Mouse (Mus musculus) CH12F3 (cell line): Measurements from ENCODE around the gene Klf9.

Experiments
- in situ Hi-C: fragments of 300-500 bp; cut with MboI; formaldehyde crosslinking; loops from 2 replicates; pipeline ENCODE4 v1.14.3; 2020; ENCODE audit warnings: low sequenced_read_pairs

The Klf9 gene

DNA sequence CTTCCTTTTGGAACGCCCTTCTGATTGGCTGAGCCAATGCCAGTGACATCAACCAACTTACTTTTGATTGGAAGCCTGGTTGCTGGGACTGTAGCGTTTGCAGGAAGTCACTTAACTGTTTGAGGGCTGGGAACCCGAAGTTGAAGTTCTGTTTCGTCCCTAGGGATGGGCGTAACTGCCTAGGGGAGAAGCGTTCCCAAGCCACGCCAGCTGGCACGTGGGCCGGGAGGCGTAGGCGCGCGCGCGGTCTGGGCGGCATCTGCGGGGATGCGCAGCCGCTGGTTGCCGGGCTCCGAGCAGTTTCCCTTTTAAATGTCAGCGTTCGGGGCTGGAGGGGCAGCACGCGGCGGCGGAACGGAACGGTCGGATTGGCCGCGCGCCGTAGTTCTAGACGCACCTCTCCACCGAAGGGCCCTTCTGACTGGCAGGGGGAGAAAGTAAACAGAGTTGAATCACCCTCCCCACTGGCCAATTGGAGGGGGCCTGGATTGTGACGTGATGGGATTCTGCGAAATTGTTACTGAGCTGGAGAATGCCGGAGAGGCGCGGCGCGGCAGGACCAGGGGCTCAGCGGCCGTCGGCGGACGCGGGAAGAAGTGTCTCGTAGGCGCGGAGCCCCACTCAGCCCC, at the start of gene Klf9:
Klf9 (plus strand) TSS at position 538 of the 629 bp plus-strand sequence.
- in situ Hi-C loops: no loop called here

DNA sequence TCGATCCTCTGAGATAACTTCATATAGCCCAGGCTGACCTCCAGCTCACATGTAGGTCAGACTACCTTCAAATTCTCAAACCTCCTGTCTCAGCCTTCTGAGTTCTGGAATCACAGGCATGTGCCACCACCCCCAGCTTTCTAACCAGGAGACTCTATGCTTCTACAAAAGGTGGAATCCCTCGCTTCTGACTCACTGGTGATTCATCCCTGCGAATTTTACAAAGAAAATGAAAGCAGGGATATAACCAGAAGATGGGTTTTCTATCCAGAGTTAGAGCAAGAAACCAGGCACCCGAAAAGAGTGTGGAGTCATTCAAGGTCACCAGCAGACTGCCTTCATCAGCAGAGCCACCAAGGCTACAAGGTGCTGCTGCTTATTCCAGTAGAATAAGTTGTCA, 49.4 kb upstream of the Klf9 start:
- in situ Hi-C loops: no loop called here

DNA sequence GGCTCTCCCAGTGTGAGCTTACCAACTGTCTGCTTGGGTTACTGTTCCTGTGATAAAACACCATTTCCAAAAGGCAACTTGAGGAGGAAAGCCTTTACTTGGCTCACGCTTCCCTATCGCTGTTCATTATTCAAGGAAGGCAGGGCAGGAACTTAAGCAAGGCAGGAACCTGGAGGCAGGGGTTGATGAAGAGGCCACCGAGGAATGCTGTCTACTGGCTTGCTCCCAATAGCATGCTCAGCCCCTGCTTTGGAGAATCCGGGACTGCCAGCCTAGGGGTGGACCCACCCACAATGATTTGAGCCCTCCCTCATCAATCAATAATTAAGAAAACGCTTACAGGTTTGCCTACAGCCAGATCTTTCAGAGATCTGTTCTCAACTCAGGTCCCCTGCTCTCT, 47.5 kb upstream of the Klf9 start:
- in situ Hi-C loops: no loop called here

- in situ Hi-C loops: no loop called here
These were observed 46.1 kb upstream of the Klf9 start for GRCm38 (mm10) chr19:23094906-23095305.

- in situ Hi-C loops: no loop called here
These were observed 34.2 kb upstream of the Klf9 start for GRCm38 (mm10) chr19:23106859-23107258.

DNA sequence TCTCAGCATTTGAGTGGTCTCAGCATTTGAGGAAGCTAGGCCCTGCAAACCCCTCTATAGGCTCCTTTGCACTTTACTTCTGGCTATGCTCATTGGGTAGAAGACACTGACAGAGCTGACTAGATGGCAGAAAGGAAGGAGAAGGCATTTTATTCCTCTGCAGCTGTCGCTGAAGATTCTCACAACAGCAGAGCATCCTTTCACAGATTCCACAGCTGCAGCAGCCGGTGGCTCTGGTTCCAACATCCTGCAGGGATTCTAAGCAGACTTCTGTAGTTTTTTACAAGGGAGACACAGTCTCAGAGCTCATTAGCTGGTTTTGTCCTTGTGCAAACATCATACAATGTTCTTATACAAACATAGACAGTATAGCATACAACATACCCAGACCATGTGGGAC, 33.7 kb upstream of the Klf9 start:
- in situ Hi-C loops: no loop called here

- in situ Hi-C loops: no loop called here
These were observed 19.2 kb upstream of the Klf9 start for GRCm38 (mm10) chr19:23121875-23122274.

- in situ Hi-C loops: no loop called here
These were observed 16.9 kb upstream of the Klf9 start for GRCm38 (mm10) chr19:23124023-23124550.

- in situ Hi-C loops: no loop called here
These were observed 15.5 kb upstream of the Klf9 start for GRCm38 (mm10) chr19:23125227-23126150.

DNA sequence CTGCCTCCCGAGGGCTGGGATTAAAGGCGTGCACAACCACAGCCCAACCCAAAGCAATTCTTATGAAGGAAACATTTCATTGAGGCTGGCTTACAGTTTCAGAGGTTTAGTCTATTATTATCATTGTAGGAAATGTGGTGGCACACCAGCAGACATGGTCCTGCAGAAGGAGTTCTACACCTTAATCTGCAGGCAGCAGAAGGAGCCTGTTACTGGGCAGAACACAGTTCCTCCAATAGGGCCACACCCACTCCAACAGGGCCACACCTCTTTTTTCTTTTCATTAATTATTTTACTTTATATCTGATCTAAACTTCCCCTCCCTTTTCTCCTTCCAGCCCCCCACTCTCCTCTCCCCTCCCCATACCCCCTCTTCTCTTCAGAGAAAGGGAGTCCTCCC, 11.1 kb upstream of the Klf9 start:
- in situ Hi-C loops: no loop called here

DNA sequence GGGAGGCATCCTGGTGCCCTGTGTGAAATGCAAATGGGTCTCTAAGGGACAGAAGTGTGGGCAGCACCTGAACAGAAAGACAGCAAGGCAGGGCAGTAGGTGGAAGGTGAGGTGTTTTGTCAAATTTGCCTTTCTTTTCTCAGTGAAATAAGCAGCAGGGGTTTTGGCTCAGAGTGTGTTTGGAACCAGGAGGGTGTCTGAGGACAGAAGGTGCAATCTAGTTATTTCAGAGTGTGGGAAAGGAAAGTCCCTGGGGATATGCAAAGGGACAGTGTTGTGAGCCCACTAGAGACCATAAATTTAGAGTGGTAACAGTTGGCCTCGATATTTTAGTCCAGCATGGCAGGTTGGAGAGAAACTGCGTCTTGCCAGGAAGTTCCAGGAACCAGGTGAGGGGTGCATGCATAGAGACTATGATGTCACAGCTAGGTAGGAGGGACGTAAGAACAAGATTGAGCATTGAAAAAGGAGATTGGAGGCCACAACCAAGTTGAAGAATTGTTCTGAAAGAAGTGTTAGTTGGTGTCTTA, 8.9 kb upstream of the Klf9 start:
- in situ Hi-C loops: no loop called here

GRCm38 (mm10) chr19:23132720-23133426, 8.2 kb upstream of the Klf9 start:
- in situ Hi-C loops: no loop called here

DNA sequence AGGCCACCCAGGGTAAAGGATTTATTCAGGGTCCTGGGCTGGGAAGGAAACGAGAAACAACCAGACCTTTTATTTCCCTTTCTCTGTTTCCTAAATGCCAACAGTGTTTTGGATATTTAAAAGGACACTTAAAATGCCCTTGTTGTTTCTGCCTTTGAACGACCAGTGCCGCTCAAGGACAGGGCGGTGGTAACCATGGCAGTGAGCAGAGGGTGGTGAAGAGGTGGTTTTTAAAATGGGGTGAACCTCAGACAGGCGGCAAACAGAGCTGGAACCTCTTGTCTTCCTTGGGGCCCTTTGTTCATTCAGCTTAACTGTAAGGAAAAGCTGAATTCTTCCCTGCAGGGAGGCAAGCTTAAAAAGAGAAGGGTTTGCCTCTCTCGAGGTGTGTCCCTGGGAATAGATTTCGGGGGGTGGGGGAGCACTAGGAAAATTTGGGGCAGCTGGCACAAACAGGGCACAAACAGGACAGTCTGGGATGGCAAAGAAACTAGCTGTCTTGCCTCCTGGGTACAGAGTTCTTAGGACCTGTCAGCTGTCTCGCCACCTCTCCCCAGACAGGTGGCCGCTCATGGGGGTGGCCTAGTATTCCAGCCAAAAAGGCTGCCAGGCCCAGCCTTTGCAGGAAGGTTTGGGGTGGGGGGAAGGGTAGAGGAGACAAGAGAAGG, 7.5 kb upstream of the Klf9 start:
- in situ Hi-C loops: no loop called here

DNA sequence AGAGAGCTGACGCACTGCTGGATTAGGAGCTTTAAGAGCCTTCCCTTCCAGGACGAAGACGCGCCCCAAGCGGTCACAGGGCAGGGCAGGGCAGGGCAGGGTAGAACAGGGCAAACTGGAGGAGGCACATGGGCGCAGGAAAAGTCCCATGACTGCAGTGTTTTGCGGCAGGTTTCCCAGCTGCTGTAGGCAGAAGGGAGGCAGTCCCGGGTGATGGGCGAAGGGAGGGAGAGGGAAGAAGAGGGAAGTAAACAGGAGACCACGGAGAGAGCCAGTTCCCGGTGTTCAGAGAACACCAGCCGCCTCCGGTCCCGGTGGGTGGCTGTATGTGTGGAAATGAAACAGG, 7.0 kb upstream of the Klf9 start:
- in situ Hi-C loops: no loop called here

DNA sequence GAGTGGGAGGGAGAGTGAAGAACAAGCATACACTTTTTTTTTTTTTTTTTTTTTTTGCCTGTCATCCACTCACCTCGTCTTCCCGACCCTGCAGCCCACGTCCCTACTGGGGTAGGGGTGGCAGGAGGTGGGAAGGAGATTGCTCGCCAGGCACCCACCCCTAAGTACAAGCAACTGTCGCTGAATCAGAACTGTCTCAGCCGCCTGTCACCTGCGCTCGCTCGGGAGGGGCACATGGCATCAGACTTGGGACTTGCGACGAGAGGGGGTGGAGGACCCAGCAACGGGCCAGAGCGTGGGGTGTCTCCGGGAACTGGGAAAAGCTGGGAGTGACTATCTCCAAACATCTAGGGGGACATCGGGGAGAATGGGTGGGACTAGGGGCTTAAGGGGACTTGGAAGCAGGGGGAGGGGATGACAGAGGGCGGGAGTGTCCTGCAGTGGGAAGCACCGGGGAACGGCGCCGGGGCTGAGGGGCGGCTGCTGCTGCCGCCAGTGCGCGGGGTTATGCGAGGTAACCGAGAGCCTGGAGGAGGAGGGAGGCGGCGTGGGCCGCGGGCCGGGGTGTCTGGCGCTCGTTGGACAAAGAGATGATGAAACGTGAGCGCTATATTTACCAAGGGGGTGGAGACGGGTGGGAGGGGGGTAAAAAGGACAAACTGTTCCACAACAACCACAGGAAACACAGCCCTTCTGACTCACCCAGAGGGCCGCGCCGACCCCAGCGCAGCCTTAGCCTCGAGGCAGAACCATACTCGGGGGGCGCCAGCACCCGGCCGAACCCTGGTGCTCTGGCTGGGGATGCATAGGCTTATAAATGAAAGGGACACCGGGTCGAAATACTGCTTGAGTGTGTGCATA, 6.4 kb upstream of the Klf9 start:
- in situ Hi-C loops: no loop called here

- in situ Hi-C loops: no loop called here
These were observed 5.5 kb upstream of the Klf9 start for GRCm38 (mm10) chr19:23135349-23136201.

DNA sequence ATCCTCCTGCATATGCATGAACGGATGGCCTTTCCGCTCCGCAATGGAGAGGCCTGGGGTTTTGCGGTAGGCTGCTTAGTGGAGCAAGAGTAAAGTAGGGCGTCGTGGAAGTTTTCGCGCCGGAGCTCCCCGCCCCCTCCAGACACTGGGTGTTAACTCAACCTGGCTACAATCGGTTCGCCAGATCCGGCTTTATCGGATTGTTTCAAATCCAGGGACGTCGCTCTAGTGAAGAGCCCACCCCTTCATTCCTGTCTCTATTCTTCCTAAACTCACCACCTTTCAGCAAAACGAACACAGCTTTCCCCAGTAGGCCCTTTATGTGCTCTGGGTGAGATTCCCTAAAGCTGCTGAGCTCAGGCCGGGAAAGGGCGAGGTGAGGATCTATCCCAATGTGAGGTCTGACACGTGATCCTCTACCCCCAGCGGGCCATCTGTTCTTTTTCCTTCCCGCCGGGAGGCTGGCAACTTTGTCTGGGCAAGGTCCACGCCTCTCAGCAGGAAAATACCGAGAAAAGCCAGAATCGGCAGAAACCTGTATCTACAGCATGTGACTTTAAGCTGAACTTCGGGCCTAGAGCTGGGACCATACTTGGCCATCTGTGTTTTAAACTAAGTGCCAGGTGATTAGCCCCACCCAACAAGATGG, 4.7 kb upstream of the Klf9 start:
- in situ Hi-C loops: no loop called here

DNA sequence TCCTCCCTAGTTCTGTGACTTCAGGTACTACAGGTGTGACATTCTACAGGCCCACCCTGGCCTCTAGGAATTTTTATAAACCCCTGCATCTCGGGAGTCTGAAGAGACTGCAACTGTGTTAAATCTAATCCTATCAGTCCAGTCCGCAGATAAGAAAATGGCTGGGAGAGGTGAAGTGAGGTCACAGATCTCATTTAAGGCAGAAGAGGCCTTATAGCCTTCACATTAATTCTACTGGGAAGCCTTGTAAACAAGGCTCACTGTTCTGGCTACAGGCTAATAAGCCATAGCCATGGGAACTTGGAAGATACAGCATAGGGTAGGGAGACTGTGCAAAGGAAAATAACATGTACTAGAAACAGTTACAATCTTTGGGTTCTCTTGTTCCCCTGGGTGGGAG, 3.7 kb upstream of the Klf9 start:
- in situ Hi-C loops: no loop called here
